Mouse (Mus musculus) limb, embryonic 10.5 days (tissue): ENCODE data around the gene Ube2l3. TPM values are rescaled to one million over a fixed set of nuclear protein-coding genes. Genes with fewer than 3 reads are reported as not detected.
A peak's percentile ranks its signal among the peaks of the same experiment; 100 is the strongest.
"Not testable (repeated sequence)": the region's sequence is repeated elsewhere in the genome, so short reads cannot be mapped to it uniquely, and the experiment has no call there.

Experiments
- DNase-seq: peaks from one replicate; pipeline ENCODE4 v3.0.0-alpha.2; 2017; ENCODE audit warnings: low spot score
- H3K27ac ChIP-seq: fragments of 300-500 bp; sonication (generic); 2 replicates; pipeline ENCODE4 v1.5.1; 2016; ENCODE audit warnings: mild to moderate bottlenecking
- H3K27me3 ChIP-seq: fragments of 300-500 bp; sonication (generic); 2 replicates; pipeline ENCODE4 v1.6.1; 2016; ENCODE audit warnings: low read depth, mild to moderate bottlenecking; ENCODE audit not compliant: poor library complexity, severe bottlenecking
- H3K36me3 ChIP-seq: fragments of 300-500 bp; sonication (generic); 2 replicates; pipeline ENCODE4 v1.6.1; 2016; ENCODE audit warnings: mild to moderate bottlenecking, moderate library complexity
- H3K4me1 ChIP-seq: fragments of 300-500 bp; sonication (generic); 2 replicates; pipeline ENCODE4 v1.6.1; 2016
- H3K4me3 ChIP-seq: fragments of 300-500 bp; sonication (generic); 2 replicates; pipeline ENCODE4 v1.5.1; 2016; ENCODE audit warnings: mild to moderate bottlenecking, moderate library complexity
- H3K9me3 ChIP-seq: fragments of 300-500 bp; sonication (generic); replicated peaks from 2 replicates; pipeline ENCODE4 v1.6.1; 2016; ENCODE audit warnings: mild to moderate bottlenecking
- WGBS: fragments of 180-500 bp; shearing (Covaris S2); methylation state at CpG from one replicate; pipeline ENCODE4 v1.1.7; 2016; 5-methylcytosine and 5-hydroxymethylcytosine counted together
- polyA plus RNA-seq: library from polyadenylated mRNA; unstranded; fragments of >200 nt; fragmentation: Nextera tagmentation; extraction: Ambion mirVana; gene quantifications from 2 replicates; pipeline ENCODE4 v1.2.1, GENCODE M21; 2016

Gene Ube2l3
- polyA plus RNA-seq, 1 experiment from 2014 or later = 432 TPM

- not testable (repeated sequence) for H3K27ac ChIP-seq, H3K4me3 ChIP-seq, H3K36me3 ChIP-seq, DNase-seq, H3K9me3 ChIP-seq, H3K27me3 ChIP-seq
- WGBS = 89% methylated on average over 2 of the region's 2 CpGs
- peaks cover 32% of the 10 kb centered on the region for H3K4me1 ChIP-seq
Measured at GRCm38 (mm10) chr16:17231523-17231922, 29.1 kb upstream of the Ube2l3 start.

DNA sequence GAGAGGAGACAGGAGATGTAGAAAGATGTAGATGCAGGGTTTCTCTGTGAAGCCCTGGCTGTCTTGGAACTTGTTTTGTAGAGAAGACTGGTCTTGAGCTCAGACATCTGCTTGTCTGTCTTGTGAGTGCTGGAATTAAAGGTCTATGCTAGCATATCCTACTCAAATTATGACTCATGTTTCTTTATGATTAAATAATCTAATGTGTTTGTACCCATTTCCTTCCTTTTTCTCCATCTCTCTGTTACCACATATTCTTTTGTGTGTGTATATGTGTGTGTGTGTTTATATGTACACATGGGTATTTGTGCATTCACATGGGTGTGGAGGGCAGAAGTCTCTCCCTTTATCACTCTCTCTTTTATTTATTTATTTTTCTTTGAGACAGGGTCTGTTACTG lies 24.0 kb upstream of the Ube2l3 start:
- H3K9me3 ChIP-seq = no peaks in the 10 kb centered on the region
- 0 out of 2 replicates have a peak, but pooled peaks cover 4% of the 10 kb centered on the region for H3K27me3 ChIP-seq
- no peak for DNase-seq
- no peak overlapping the region for H3K27ac ChIP-seq
- no peaks in the 10 kb centered on the region for H3K4me1 ChIP-seq
- no peak overlapping the region for H3K4me3 ChIP-seq
- H3K36me3 ChIP-seq = no peaks in the 10 kb centered on the region

DNA sequence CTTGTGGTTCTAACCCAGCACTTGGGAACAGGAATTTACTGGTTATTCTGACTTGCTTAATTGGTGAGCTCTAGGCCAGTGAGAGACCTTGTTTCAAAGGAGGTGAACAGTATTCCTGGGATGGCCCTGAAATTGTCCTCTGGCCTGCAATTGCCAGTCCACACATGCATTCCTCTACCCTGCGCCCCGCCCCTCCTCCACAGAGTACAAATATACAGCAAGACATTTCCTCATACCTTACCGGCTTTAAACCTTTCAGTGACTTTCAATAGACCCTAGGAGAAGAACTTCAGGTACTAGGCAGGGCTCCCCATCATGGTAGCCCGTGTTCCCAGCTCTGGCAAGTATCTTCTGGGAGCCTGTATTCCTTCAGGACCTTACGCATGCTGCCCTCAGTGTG lies 23.1 kb upstream of the Ube2l3 start:
- no peaks in the 10 kb centered on the region for H3K9me3 ChIP-seq
- no peak overlapping the region for H3K4me3 ChIP-seq
- H3K36me3 ChIP-seq = no peaks in the 10 kb centered on the region
- H3K27me3 ChIP-seq = 0 out of 2 replicates have a peak, but pooled peaks cover 4% of the 10 kb centered on the region
- no peak for DNase-seq
- H3K27ac ChIP-seq = no peak overlapping the region
- 88% methylated on average over 5 of the region's 5 CpGs for WGBS
- H3K4me1 ChIP-seq = peaks cover 2% of the 10 kb centered on the region

GRCm38 (mm10) chr16:17222197-17222596 lies 19.7 kb upstream of the Ube2l3 start:
- WGBS = 31% methylated on average over 25 of the region's 25 CpGs
- Histone ChIP-seq H3K36me3 (no peaks in the 10 kb centered on the region), H3K9me3 (no peaks in the 10 kb centered on the region), H3K4me1 (peaks cover 12% of the 10 kb centered on the region), H3K27ac (no peak overlapping the region), H3K4me3 (no peak overlapping the region), H3K27me3 (0 out of 2 replicates have a peak, but pooled peaks cover 4% of the 10 kb centered on the region)
- DNase-seq = peak; percentile 98

GRCm38 (mm10) chr16:17220127-17220733 lies 17.8 kb upstream of the Ube2l3 start:
- H3K36me3 ChIP-seq = no peaks in the 10 kb centered on the region
- WGBS = 35% methylated on average over 7 of the region's 7 CpGs
- DNase-seq = no peak
- H3K27me3 ChIP-seq = 0 out of 2 replicates have a peak, but pooled peaks cover 4% of the 10 kb centered on the region
- peak overlapping the region; percentile 54 for H3K27ac ChIP-seq
- H3K4me3 ChIP-seq = no peak overlapping the region; the same call in 1 of the 2 replicates
- peaks cover 12% of the 10 kb centered on the region for H3K4me1 ChIP-seq
- H3K9me3 ChIP-seq = no peaks in the 10 kb centered on the region

DNA sequence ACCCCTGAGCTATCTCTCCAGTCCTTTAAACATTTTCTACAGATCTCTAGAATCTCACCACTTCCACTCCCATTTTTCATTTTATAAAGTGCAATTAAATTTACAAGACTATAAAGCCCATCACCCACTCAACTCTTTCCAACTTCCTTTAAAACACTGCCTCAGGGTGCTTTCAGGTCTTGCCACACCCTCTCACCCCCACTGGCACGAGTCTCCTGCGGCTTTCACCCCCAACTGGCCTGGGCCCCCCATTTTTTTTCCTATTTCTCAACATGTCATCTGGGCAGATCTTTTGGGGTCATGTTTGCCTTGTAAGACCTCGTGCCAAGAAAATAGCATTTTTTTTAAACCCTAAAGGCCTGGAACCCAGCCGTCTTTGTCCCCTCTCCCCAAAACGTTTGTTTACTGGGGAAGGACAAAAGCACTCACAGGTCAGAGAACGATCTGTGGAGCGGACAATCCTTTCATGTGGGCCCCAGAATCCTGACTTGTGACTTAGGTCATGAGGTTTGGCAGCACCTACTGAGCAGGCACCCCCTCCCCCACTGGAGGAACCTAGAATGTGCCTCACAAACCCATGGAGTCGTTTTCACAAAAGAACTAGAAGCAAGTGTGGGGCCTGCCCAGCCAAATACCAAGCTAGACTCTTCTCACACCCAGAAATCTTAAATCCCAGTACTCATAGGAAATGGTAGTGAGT lies 14.6 kb upstream of the Ube2l3 start:
- Histone ChIP-seq H3K27me3 (peaks cover 5% of the 10 kb centered on the region), H3K4me3 (no peak overlapping the region), H3K9me3 (no peaks in the 10 kb centered on the region), H3K27ac (no peak overlapping the region), H3K4me1 (peaks cover 12% of the 10 kb centered on the region), H3K36me3 (no peaks in the 10 kb centered on the region)
- 66% methylated on average over 8 of the region's 8 CpGs for WGBS
- DNase-seq = no peak

- H3K27me3 ChIP-seq = peaks cover 53% of the 10 kb centered on the region
- H3K36me3 ChIP-seq = no peaks in the 10 kb centered on the region
- peak; percentile 89 for DNase-seq
- H3K4me1 ChIP-seq = peaks cover 28% of the 10 kb centered on the region
- 8% methylated on average over 48 of the region's 48 CpGs for WGBS
- peak overlapping the region; percentile 73 for H3K4me3 ChIP-seq
- peak overlapping the region; percentile 87 for H3K27ac ChIP-seq
- H3K9me3 ChIP-seq = no peaks in the 10 kb centered on the region
Measured at GRCm38 (mm10) chr16:17209981-17210838, 7.8 kb upstream of the Ube2l3 start.

- H3K27ac ChIP-seq = peak overlapping the region; percentile 87
- no peak for DNase-seq
- H3K9me3 ChIP-seq = no peaks in the 10 kb centered on the region
- no peaks in the 10 kb centered on the region for H3K36me3 ChIP-seq
- H3K27me3 ChIP-seq = peaks cover 53% of the 10 kb centered on the region
- WGBS = 3% methylated on average over 37 of the region's 37 CpGs
- peaks cover 28% of the 10 kb centered on the region for H3K4me1 ChIP-seq
- H3K4me3 ChIP-seq = peak overlapping the region; percentile 73
Measured at GRCm38 (mm10) chr16:17209404-17209960, 7.0 kb upstream of the Ube2l3 start.

DNA sequence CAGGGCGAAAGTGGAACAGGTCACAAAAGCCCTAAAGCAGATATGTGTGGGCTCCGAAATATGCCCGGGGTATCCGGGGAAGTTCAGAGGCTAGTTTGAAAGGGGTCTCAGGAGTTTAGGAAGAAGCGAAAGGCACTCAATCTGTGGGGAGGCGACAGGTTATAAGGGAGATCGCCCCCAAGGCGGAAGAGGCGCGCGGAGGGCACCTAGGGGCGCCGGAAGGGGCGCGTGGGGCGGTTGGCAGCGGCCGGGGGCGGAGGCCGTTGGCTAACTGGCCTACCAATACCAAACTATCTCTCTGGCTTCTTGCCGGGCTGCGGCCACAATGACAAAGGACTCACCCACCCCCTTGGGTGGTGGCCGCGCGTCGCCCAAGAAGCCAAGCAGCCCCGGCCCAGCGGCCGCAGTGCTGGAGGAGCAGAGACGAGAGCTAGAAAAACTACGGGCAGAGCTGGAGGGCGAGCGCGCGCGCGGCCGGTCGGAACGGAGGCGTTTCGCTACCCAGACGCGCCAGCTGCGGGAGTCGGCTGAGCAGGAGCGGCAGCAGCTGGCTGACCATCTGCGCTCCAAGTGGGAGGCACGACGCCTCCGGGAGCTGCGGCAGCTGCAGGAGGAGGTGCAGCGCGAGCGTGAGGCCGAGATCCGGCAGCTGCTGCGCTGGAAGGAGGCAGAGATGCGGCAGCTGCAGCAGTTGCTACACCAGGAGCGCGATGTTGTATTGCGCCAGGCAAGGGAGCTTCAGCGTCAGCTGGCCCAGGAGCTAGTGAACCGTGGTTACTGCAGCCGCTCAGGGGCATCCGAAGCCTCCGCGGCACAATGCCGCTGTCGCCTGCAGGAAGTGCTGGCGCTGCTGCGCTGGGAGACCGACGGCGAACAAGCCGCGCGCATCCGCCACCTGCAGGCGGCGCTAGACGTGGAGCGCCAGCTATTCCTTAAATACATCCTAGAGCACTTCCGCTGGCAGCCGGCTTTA lies 6.2 kb upstream of the Ube2l3 start, which contains the start of gene Rimbp3:
TSS of gene Rimbp3 (plus strand) at position 215 of the 973 bp plus-strand sequence.
- peak within 1 kb of the TSS; percentile 73 for H3K4me3 ChIP-seq
- H3K9me3 ChIP-seq = no peaks in the 10 kb centered on the region
- peaks cover 28% of the 10 kb centered on the region for H3K4me1 ChIP-seq
- peak; percentile 89 for DNase-seq
- H3K36me3 ChIP-seq = no peaks in the 10 kb centered on the region
- peaks cover 53% of the 10 kb centered on the region for H3K27me3 ChIP-seq
- H3K27ac ChIP-seq = peak within 1 kb of the TSS; percentile 87
- under 1% methylated on average over 85 of the region's 85 CpGs for WGBS

GRCm38 (mm10) chr16:17204990-17205389 lies 2.5 kb upstream of the Ube2l3 start:
- H3K4me1 ChIP-seq = peaks cover 23% of the 10 kb centered on the region
- 7% methylated on average over 6 of the region's 6 CpGs for WGBS
- peaks cover 28% of the 10 kb centered on the region for H3K27me3 ChIP-seq
- DNase-seq = no peak
- H3K9me3 ChIP-seq = no peaks in the 10 kb centered on the region
- no peak overlapping the region for H3K27ac ChIP-seq
- no peaks in the 10 kb centered on the region for H3K36me3 ChIP-seq
- no peak overlapping the region for H3K4me3 ChIP-seq

DNA sequence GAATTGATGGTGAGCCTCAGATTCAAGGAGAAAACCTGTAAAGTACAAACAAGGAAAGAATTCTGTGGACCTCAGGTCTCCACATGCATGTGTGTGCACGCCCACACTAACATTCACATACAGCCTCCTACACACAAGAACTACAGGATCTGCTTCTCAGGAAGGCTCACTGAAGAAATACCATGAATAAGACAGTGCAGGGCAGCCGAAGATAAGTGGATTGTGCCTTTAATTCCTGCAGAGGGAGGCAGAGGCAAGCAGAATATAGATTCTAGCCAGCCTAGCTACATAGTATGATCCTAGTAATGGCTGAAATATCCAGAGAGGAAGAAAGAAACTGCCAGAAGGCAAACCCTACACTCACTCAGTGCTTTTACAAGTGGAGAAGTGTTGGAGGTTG lies 472 bp downstream of the Ube2l3 start:
- Histone ChIP-seq H3K27ac (no peak overlapping the region), H3K27me3 (peaks cover 11% of the 10 kb centered on the region), H3K9me3 (no peaks in the 10 kb centered on the region), H3K36me3 (peaks cover 16% of the 10 kb centered on the region), H3K4me3 (no peak overlapping the region), H3K4me1 (peaks cover 13% of the 10 kb centered on the region)
- 73% methylated on average over 2 of the region's 2 CpGs for WGBS
- no peak for DNase-seq
